Mouse (Mus musculus) urinary bladder, adult 18-20 months (tissue): Measurements from ENCODE around the gene Zfp994.
"Not testable (repeated sequence)": the region's sequence is repeated elsewhere in the genome, so short reads cannot be mapped to it uniquely, and the experiment has no call there.

ENCODE experiments used
- DNase-seq, 2 experiments: peaks; one replicate each; pipeline ENCODE4 v3.0.0; 2022; ENCODE audit warnings: low spot score in 2 of 2, mixed read lengths in 2 of 2

The Zfp994 gene

GRCm38 (mm10) chr17:22225422-22226012 lies at the start of gene Zfp994:
Gene Zfp994, minus strand, starts transcription at chr17:22225616.
- DNase-seq: peak; percentile 84 to 89

- DNase-seq: not testable (repeated sequence)
Observed at GRCm38 (mm10) chr17:22230701-22231100, 5.3 kb upstream of the Zfp994 start.

GRCm38 (mm10) chr17:22225015-22225414 lies 401 bp downstream of the Zfp994 start:
- not testable (repeated sequence) for DNase-seq

- DNase-seq: peak; percentile 23 to 44
Observed at GRCm38 (mm10) chr17:22165722-22166294, 59.6 kb downstream of the Zfp994 start, which contains the start of gene Zfp947. Gene Zfp947, minus strand, starts transcription at chr17:22166190.

- DNase-seq: peak in 1 of 2 experiments; percentile 1
Observed at GRCm38 (mm10) chr17:22165304-22165703, 60.1 kb downstream of the Zfp994 start.

GRCm38 (mm10) chr17:22153951-22154350 lies 71.5 kb downstream of the Zfp994 start:
- DNase-seq: not testable (repeated sequence)
